Mouse (Mus musculus): ENCODE results near the gene Ddx39. TPM values are rescaled to one million over a fixed set of nuclear protein-coding genes. Genes with fewer than 3 reads are reported as not detected.

Gene Ddx39
- 270 and 299 TPM in 2 replicates for polyA plus RNA-seq (2016; fragmentation: Nextera tagmentation; extraction: Ambion mirVana)

- peak; percentile 99 for ATAC-seq
- WGBS (ENCODE audit: insufficient replicate concordance) = under 1% methylated on average over 63 of the region's 63 CpGs
- peaks cover 24% of the 10 kb centered on the region for H3K36me3 ChIP-seq
- H3K9me3 ChIP-seq (replicated peaks) = no peaks in the 10 kb centered on the region
- peak within 1 kb of the TSS; percentile 73 for H3K4me2 ChIP-seq
- H3K27me3 ChIP-seq (replicated peaks) = no peaks in the 10 kb centered on the region
- H3K4me1 ChIP-seq = peaks cover 32% of the 10 kb centered on the region
- peak within 1 kb of the TSS; percentile 89 for H3K27ac ChIP-seq
- H3K9ac ChIP-seq = peak within 1 kb of the TSS; percentile 81
- H3K4me3 ChIP-seq = peak within 1 kb of the TSS; percentile 95
These were observed at the start of gene Ddx39 for GRCm38 (mm10) chr8:83715031-83715690. Gene Ddx39, plus strand, starts transcription at chr8:83715177.

- Histone ChIP-seq H3K4me3 (no peak within 1 kb of the TSS), H3K27me3 (replicated peaks) (peaks cover 26% of the 10 kb centered on the region), H3K9me3 (replicated peaks) (no peaks in the 10 kb centered on the region), H3K4me2 (no peak within 1 kb of the TSS), H3K4me1 (peaks cover 49% of the 10 kb centered on the region), H3K36me3 (peaks cover 30% of the 10 kb centered on the region), H3K9ac (no peak within 1 kb of the TSS), H3K27ac (peak within 1 kb of the TSS; percentile 26; the same call in 1 of the 2 replicates)
- 26% methylated on average over 14 of the region's 14 CpGs for WGBS (ENCODE audit: insufficient replicate concordance)
- no peak for ATAC-seq
These were observed 48.8 kb upstream of the Ddx39 start, which contains the start of gene Ptger1 for GRCm38 (mm10) chr8:83665969-83666865. Gene Ptger1, plus strand, starts transcription at chr8:83666678.

- Histone ChIP-seq H3K9me3 (replicated peaks) (no peaks in the 10 kb centered on the region), H3K9ac (no peak overlapping the region), H3K27ac (peak overlapping the region; percentile 26; the same call in 1 of the 2 replicates), H3K4me3 (no peak overlapping the region), H3K4me1 (peaks cover 42% of the 10 kb centered on the region), H3K4me2 (no peak overlapping the region), H3K27me3 (replicated peaks) (peaks cover 26% of the 10 kb centered on the region), H3K36me3 (peaks cover 36% of the 10 kb centered on the region)
- WGBS (ENCODE audit: insufficient replicate concordance) = 86% methylated on average over 3 of the region's 3 CpGs
- ATAC-seq = no peak
These were observed 48.1 kb upstream of the Ddx39 start for GRCm38 (mm10) chr8:83666866-83667234.

GRCm38 (mm10) chr8:83667526-83667925 lies 47.5 kb upstream of the Ddx39 start:
- H3K4me1 ChIP-seq = peaks cover 36% of the 10 kb centered on the region
- H3K36me3 ChIP-seq = peaks cover 43% of the 10 kb centered on the region
- 70% methylated on average over 10 of the region's 10 CpGs for WGBS (ENCODE audit: insufficient replicate concordance)
- H3K27me3 ChIP-seq (replicated peaks) = peaks cover 26% of the 10 kb centered on the region
- H3K4me2 ChIP-seq = no peak overlapping the region
- H3K4me3 ChIP-seq = no peak overlapping the region
- H3K9me3 ChIP-seq (replicated peaks) = no peaks in the 10 kb centered on the region
- no peak overlapping the region for H3K27ac ChIP-seq
- H3K9ac ChIP-seq = no peak overlapping the region
- no peak for ATAC-seq

GRCm38 (mm10) chr8:83668010-83668916 lies 46.7 kb upstream of the Ddx39 start:
- no peaks in the 10 kb centered on the region for H3K9me3 ChIP-seq (replicated peaks)
- H3K36me3 ChIP-seq = peaks cover 50% of the 10 kb centered on the region
- peak overlapping the region; percentile 32 for H3K4me3 ChIP-seq
- no peak overlapping the region for H3K9ac ChIP-seq
- ATAC-seq = 0 out of 2 replicates have a peak, but pooled peaks have one; percentile 27
- 42% methylated on average over 80 of the region's 80 CpGs for WGBS (ENCODE audit: insufficient replicate concordance)
- H3K4me1 ChIP-seq = peaks cover 30% of the 10 kb centered on the region
- H3K4me2 ChIP-seq = peak overlapping the region; percentile 63
- H3K27me3 ChIP-seq (replicated peaks) = peaks cover 26% of the 10 kb centered on the region
- no peak overlapping the region for H3K27ac ChIP-seq

- Histone ChIP-seq H3K27me3 (replicated peaks) (peaks cover 26% of the 10 kb centered on the region), H3K4me1 (peaks cover 30% of the 10 kb centered on the region), H3K4me3 (no peak overlapping the region), H3K4me2 (peak overlapping the region; percentile 63), H3K36me3 (peaks cover 58% of the 10 kb centered on the region), H3K9me3 (replicated peaks) (no peaks in the 10 kb centered on the region), H3K9ac (no peak overlapping the region), H3K27ac (no peak overlapping the region)
- 73% methylated on average over 16 of the region's 16 CpGs for WGBS (ENCODE audit: insufficient replicate concordance)
- no peak for ATAC-seq
These were observed 46.0 kb upstream of the Ddx39 start for GRCm38 (mm10) chr8:83669013-83669412.

- Histone ChIP-seq H3K27me3 (replicated peaks) (peaks cover 13% of the 10 kb centered on the region), H3K4me1 (peaks cover 14% of the 10 kb centered on the region), H3K9ac (no peak overlapping the region), H3K9me3 (replicated peaks) (no peaks in the 10 kb centered on the region), H3K36me3 (peaks cover 88% of the 10 kb centered on the region), H3K27ac (no peak overlapping the region), H3K4me3 (no peak overlapping the region), H3K4me2 (no peak overlapping the region)
- 55% methylated on average over 5 of the region's 5 CpGs for WGBS (ENCODE audit: insufficient replicate concordance)
- no peak for ATAC-seq
These were observed 42.0 kb upstream of the Ddx39 start for GRCm38 (mm10) chr8:83672936-83673335.

GRCm38 (mm10) chr8:83674497-83674896 lies 40.5 kb upstream of the Ddx39 start:
- Histone ChIP-seq H3K27ac (no peak overlapping the region), H3K4me1 (no peaks in the 10 kb centered on the region), H3K4me3 (no peak overlapping the region), H3K27me3 (replicated peaks) (0 out of 2 replicates have a peak, but pooled peaks cover under 1% of the 10 kb centered on the region), H3K9ac (no peak overlapping the region), H3K4me2 (no peak overlapping the region), H3K9me3 (replicated peaks) (no peaks in the 10 kb centered on the region), H3K36me3 (peaks cover 91% of the 10 kb centered on the region)
- WGBS (ENCODE audit: insufficient replicate concordance) = 82% methylated on average over 5 of the region's 5 CpGs
- ATAC-seq = no peak

GRCm38 (mm10) chr8:83679866-83680265 lies 35.1 kb upstream of the Ddx39 start:
- Histone ChIP-seq H3K4me1 (peaks cover 5% of the 10 kb centered on the region; the same call in 1 of the 2 replicates), H3K9me3 (replicated peaks) (no peaks in the 10 kb centered on the region), H3K9ac (no peak overlapping the region), H3K27ac (no peak overlapping the region), H3K27me3 (replicated peaks) (no peaks in the 10 kb centered on the region), H3K36me3 (peaks cover 88% of the 10 kb centered on the region), H3K4me2 (no peak overlapping the region), H3K4me3 (no peak overlapping the region)
- 86% methylated on average over 12 of the region's 12 CpGs for WGBS (ENCODE audit: insufficient replicate concordance)
- ATAC-seq = no peak

GRCm38 (mm10) chr8:83680603-83681002 lies 34.4 kb upstream of the Ddx39 start:
- Histone ChIP-seq H3K9ac (no peak overlapping the region), H3K36me3 (peaks cover 88% of the 10 kb centered on the region)

GRCm38 (mm10) chr8:83681099-83681498 lies 33.9 kb upstream of the Ddx39 start:
- H3K9ac ChIP-seq = no peak overlapping the region
- H3K4me1 ChIP-seq = peaks cover 5% of the 10 kb centered on the region; the same call in 1 of the 2 replicates
- H3K36me3 ChIP-seq = peaks cover 88% of the 10 kb centered on the region
- H3K4me2 ChIP-seq = no peak overlapping the region
- WGBS (ENCODE audit: insufficient replicate concordance) = 40% methylated on average over 6 of the region's 6 CpGs
- no peaks in the 10 kb centered on the region for H3K27me3 ChIP-seq (replicated peaks)
- H3K4me3 ChIP-seq = no peak overlapping the region
- H3K27ac ChIP-seq = 0 out of 2 replicates have a peak overlapping the region, but pooled peaks have one; percentile 26
- no peaks in the 10 kb centered on the region for H3K9me3 ChIP-seq (replicated peaks)
- no peak for ATAC-seq

More at GRCm38 (mm10) chr8:83680603-83681002, 34.4 kb upstream of the Ddx39 start:
- Histone ChIP-seq H3K27ac (0 out of 2 replicates have a peak overlapping the region, but pooled peaks have one; percentile 26), H3K4me3 (no peak overlapping the region), H3K27me3 (replicated peaks) (no peaks in the 10 kb centered on the region), H3K4me2 (no peak overlapping the region), H3K4me1 (peaks cover 5% of the 10 kb centered on the region; the same call in 1 of the 2 replicates), H3K9me3 (replicated peaks) (no peaks in the 10 kb centered on the region)
- no peak for ATAC-seq
- 74% methylated on average over 5 of the region's 5 CpGs for WGBS (ENCODE audit: insufficient replicate concordance)
